Mouse (Mus musculus) limb, embryonic 13.5 days (tissue): ENCODE results near the gene Lrch1. TPM values are rescaled to one million over a fixed set of nuclear protein-coding genes. Genes with fewer than 3 reads are reported as not detected.
A peak's percentile ranks its signal among the peaks of the same experiment; 100 is the strongest.

ENCODE experiments used
- ATAC-seq: fragments of 200-750 bp; cut with Nextera tagmentation; 2 replicates; pipeline ENCODE4 v1.8.0; 2017; ENCODE audit warnings: low read depth, moderate number of reproducible peaks, moderate TSS enrichment; ENCODE audit not compliant: low FRiP score
- H3K27ac ChIP-seq: fragments of 300-500 bp; sonication (generic); 2 replicates; pipeline ENCODE4 v1.5.1; 2015; ENCODE audit warnings: inconsistent platforms, mild to moderate bottlenecking, moderate library complexity
- H3K27me3 ChIP-seq: fragments of 300-500 bp; sonication (generic); 2 replicates; pipeline ENCODE4 v1.6.1; 2015; ENCODE audit warnings: mild to moderate bottlenecking, inconsistent platforms
- H3K36me3 ChIP-seq: fragments of 300-500 bp; sonication (generic); 2 replicates; pipeline ENCODE4 v1.6.1; 2015; ENCODE audit warnings: inconsistent platforms, mild to moderate bottlenecking, moderate library complexity
- H3K4me1 ChIP-seq: fragments of 300-500 bp; sonication (generic); 2 replicates; pipeline ENCODE4 v1.6.1; 2015; ENCODE audit warnings: inconsistent platforms
- H3K4me2 ChIP-seq: fragments of 300-500 bp; sonication (generic); replicated peaks from 2 replicates; pipeline ENCODE4 v1.6.1; 2015; ENCODE audit warnings: inconsistent platforms, mild to moderate bottlenecking, moderate library complexity
- H3K4me3 ChIP-seq: fragments of 300-500 bp; sonication (generic); 2 replicates; pipeline ENCODE4 v1.5.1; 2015; ENCODE audit warnings: moderate library complexity, mild to moderate bottlenecking, inconsistent platforms
- H3K9ac ChIP-seq: fragments of 300-500 bp; sonication (generic); 2 replicates; pipeline ENCODE4 v1.6.1; 2015; ENCODE audit warnings: mild to moderate bottlenecking, inconsistent platforms
- H3K9me3 ChIP-seq: fragments of 300-500 bp; sonication (generic); 2 replicates; pipeline ENCODE4 v1.6.1; 2016; ENCODE audit warnings: inconsistent platforms
- WGBS: fragments of 180-500 bp; shearing (Covaris S2); methylation state at CpG from one replicate; pipeline ENCODE4 v1.1.7; 2015; 5-methylcytosine and 5-hydroxymethylcytosine counted together
- polyA plus RNA-seq: library from polyadenylated mRNA; unstranded; fragments of >200 nt; fragmentation: Nextera tagmentation; extraction: Ambion mirVana; gene quantifications from 2 replicates; pipeline ENCODE4 v1.2.1, GENCODE M21; 2015

The Lrch1 gene
- polyA plus RNA-seq, 1 experiment from 2014 or later, result 14.6 TPM

DNA sequence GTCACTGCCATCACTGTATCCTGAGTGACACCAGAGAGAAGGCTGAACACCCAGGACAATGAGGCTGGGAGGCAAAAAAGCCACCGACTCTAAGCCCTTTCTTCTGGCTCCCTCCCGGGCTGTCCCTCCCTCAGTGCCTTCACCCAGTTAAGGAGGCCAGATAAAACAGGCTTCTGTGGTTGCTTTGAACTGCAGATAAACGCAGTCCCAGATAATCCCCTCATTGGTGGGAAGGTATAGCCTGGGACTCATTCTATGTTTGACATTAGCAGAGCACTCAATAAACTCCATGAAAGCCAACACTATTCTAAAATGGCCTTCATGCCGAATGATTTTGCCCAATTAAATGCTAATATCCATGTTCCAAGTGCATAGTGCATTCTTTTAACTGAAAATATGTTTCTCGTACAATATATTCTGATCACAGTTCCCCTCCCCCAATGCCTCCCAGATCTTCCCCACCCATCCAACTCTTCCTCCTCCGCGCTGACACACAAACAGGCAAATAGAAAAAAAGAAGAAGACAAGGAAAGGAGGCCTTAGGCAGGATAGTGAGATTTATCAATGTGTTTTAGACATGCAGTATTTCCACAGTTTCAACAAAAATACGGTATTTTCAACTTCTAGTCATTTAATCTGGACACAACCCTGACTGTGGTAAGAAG lies 46.8 kb downstream of the Lrch1 start:
- Histone ChIP-seq H3K4me3 (no peak overlapping the region), H3K9ac (no peak overlapping the region), H3K9me3 (no peaks in the 10 kb centered on the region), H3K27me3 (no peaks in the 10 kb centered on the region), H3K4me2 (no peak overlapping the region), H3K36me3 (no peaks in the 10 kb centered on the region), H3K27ac (no peak overlapping the region), H3K4me1 (peaks cover 13% of the 10 kb centered on the region; the same call in 1 of the 2 replicates)
- ATAC-seq, result no peak
- WGBS, result 70% methylated on average over 8 of the region's 8 CpGs

DNA sequence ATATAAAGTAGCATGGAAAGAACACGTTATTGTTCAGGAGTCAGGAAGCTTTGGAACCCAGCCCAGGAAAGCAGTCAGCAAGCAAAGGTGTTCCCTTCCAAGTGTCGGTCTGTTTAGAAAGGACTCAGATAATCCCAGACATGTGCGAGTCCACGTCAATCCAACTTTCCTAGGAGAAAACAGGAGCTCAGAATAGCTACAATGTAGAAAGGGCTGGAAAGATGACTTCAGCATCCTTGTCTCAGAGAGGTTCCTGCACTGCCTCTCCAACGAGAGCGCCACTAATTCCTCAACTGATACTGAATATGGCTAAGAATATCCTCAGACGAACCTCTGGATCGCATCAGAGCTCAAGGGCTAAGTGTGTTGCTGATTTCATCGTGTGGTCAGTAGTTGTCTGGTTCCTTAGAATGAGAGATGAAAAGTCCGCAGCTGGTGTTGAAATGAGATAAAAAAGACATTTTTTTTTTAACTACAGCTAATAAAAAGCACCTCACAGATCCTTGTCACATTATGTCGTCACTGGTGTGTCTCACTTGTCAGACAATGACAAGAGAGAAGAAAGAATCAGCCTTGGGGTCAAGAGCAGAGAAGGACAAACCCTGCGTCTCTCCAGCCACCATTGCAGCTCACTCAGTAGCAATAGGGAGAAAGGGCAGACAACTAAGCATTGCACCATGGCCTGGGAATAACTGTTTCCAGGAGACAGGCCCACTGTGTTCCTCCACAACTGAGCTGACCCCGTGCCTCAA lies 47.5 kb downstream of the Lrch1 start:
- no peak for ATAC-seq
- H3K4me1 ChIP-seq, result peaks cover 13% of the 10 kb centered on the region; the same call in 1 of the 2 replicates
- no peaks in the 10 kb centered on the region for H3K27me3 ChIP-seq
- H3K4me3 ChIP-seq, result no peak overlapping the region
- no peak overlapping the region for H3K4me2 ChIP-seq
- H3K9ac ChIP-seq, result no peak overlapping the region
- WGBS, result 69% methylated on average over 13 of the region's 13 CpGs
- no peak overlapping the region for H3K27ac ChIP-seq
- no peaks in the 10 kb centered on the region for H3K36me3 ChIP-seq
- no peaks in the 10 kb centered on the region for H3K9me3 ChIP-seq

DNA sequence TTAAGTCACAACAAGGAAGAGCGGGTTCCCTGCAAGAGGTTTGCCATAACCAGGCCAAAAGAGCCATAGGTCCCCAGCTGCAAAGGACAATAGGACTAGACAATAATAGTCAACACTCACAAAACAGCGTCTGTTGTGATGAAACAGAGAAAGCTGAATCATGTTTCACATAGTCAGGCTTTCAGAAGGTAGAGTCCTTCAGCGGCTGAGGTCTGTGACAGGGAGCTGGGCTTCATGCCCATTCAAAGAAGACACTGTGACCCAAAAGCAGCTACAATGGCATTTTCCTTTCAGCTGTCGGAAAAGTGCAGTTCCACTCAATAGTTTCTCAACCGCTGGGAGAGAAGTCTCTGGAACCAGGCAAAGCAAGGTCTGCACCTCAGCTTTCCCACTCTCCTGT lies 48.7 kb downstream of the Lrch1 start:
- WGBS, result 92% methylated on average over 5 of the region's 5 CpGs
- H3K4me1 ChIP-seq, result peaks cover 13% of the 10 kb centered on the region; the same call in 1 of the 2 replicates
- no peaks in the 10 kb centered on the region for H3K36me3 ChIP-seq
- H3K4me2 ChIP-seq, result no peak overlapping the region
- no peak overlapping the region for H3K9ac ChIP-seq
- H3K27ac ChIP-seq, result no peak overlapping the region
- ATAC-seq, result no peak
- no peaks in the 10 kb centered on the region for H3K9me3 ChIP-seq
- no peaks in the 10 kb centered on the region for H3K27me3 ChIP-seq
- no peak overlapping the region for H3K4me3 ChIP-seq

DNA sequence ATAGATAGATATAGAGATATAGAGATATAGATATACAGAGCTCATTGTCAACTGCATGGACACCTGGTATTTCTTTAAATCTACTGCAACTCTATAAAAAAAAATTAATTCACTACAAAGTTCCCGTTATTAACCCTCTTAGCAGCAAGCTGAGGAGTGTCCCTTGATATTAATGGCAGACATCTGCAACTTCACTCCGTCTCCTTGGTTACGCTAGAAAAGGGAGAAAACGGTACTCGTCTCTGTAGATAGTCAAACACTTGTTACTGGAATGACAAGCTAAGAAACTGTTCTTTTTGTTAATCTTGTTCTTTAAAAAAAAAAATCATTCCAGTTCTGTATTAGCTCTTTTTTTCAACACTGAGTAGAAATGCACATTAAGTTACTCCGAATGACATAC lies 54.0 kb downstream of the Lrch1 start:
- H3K4me2 ChIP-seq, result no peak overlapping the region
- H3K27ac ChIP-seq, result no peak overlapping the region
- H3K4me1 ChIP-seq, result no peaks in the 10 kb centered on the region
- WGBS, result 66% methylated on average over 6 of the region's 6 CpGs
- no peaks in the 10 kb centered on the region for H3K9me3 ChIP-seq
- H3K9ac ChIP-seq, result no peak overlapping the region
- no peaks in the 10 kb centered on the region for H3K27me3 ChIP-seq
- ATAC-seq, result no peak
- H3K4me3 ChIP-seq, result no peak overlapping the region
- no peaks in the 10 kb centered on the region for H3K36me3 ChIP-seq

DNA sequence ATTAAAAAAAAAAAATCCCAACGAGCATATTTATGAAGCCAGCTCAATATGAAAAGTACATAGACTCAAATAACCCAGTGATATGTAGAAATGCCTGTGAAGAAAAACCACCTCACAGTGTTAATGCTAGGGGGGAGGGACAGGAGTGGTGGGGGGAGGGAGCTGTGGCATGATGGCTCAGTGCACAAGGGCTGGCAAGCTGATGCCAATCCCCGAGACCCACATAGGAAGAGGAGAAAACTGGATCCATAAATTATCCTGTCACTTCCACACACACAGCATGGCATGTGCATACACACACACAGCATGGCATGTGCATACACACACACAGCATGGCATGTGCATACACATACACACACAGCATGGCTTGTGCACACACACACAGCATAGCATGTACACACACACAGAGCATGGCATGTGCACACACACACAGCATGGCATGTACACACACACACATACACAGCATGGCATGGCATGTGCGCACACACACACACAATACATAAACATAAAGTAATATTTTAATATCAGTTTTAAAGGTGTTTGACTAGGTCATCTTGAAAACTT lies 54.5 kb downstream of the Lrch1 start:
- no peak for ATAC-seq
- no peaks in the 10 kb centered on the region for H3K36me3 ChIP-seq
- H3K9ac ChIP-seq, result no peak overlapping the region
- no peak overlapping the region for H3K4me3 ChIP-seq
- no peaks in the 10 kb centered on the region for H3K27me3 ChIP-seq
- H3K9me3 ChIP-seq, result no peaks in the 10 kb centered on the region
- no peak overlapping the region for H3K27ac ChIP-seq
- WGBS, result 79% methylated on average over 3 of the region's 3 CpGs
- H3K4me1 ChIP-seq, result no peaks in the 10 kb centered on the region
- H3K4me2 ChIP-seq, result no peak overlapping the region

DNA sequence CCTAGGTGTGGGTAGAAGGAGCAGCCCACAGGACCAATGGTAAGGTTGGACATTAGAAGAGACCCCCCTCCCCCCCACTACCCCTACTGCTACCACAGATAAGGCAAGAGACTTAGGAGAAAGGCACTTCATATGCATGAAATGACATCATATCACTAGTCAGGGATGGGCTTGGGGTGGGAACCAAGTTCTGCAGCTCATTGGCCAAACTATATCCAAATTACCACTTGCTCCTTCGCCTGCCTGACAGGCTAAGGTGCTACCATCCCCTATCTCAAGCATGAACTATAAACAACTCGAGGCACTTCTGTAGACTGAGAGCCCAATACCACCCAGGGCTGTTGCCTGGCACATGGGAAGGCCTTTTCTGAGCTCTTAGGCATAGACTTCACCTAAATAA lies 58.4 kb downstream of the Lrch1 start:
- 91% methylated on average over 2 of the region's 2 CpGs for WGBS
- Histone ChIP-seq H3K4me1 (peaks cover 26% of the 10 kb centered on the region), H3K27me3 (no peaks in the 10 kb centered on the region), H3K4me2 (no peak overlapping the region), H3K9ac (no peak overlapping the region), H3K4me3 (no peak overlapping the region), H3K9me3 (no peaks in the 10 kb centered on the region), H3K36me3 (no peaks in the 10 kb centered on the region), H3K27ac (no peak overlapping the region)
- ATAC-seq, result no peak

DNA sequence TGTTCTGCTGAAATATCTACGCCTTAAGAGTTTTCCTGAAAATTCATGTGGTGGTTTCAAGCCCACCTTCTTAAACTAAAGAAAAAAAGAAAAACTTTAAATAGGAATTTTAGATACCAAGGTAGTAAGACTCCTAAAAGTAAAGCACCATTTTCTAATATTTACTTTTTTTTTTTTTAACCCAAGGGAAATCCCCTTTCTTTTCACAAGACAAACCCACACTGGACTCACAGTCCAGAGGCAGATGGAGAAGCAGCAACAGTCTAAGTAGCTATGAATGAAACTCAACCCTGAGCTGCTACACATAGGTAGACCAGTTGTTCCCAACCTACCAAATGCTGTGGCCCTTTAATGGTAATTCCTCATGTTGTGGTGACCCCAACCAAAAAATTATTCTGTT lies 59.6 kb downstream of the Lrch1 start:
- H3K9me3 ChIP-seq, result no peaks in the 10 kb centered on the region
- H3K4me3 ChIP-seq, result no peak overlapping the region
- ATAC-seq, result no peak
- H3K27ac ChIP-seq, result no peak overlapping the region
- H3K36me3 ChIP-seq, result no peaks in the 10 kb centered on the region
- no peak overlapping the region for H3K4me2 ChIP-seq
- H3K9ac ChIP-seq, result no peak overlapping the region
- peaks cover 37% of the 10 kb centered on the region for H3K4me1 ChIP-seq
- H3K27me3 ChIP-seq, result no peaks in the 10 kb centered on the region
- WGBS, result 97% methylated on average over 1 of the region's 1 CpGs

DNA sequence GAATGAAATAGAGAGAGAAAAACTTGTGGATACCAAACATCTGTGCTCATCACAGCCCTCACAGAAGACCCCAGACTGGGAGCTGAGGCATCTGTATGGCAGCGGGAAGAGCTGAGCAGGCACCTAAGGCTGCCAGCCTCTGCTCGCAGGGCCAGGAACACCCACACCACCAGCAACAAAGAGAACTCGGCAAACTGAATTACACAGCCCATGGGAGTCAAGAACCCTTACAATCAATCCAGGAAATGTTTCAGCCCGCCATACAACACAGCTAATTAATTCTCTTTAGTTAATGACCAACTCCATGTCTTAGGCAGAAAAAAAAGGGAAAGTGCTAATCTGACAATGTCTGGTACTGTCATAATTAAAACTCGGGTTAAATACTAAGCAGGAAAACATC lies 61.2 kb downstream of the Lrch1 start:
- whole genome bisulfite sequencing, result 51% methylated on average over 5 of the region's 5 CpGs
- H3K4me2 ChIP-seq, result no peak overlapping the region
- peaks cover 51% of the 10 kb centered on the region for H3K4me1 ChIP-seq
- no peak for ATAC-seq
- no peak overlapping the region for H3K9ac ChIP-seq
- H3K9me3 ChIP-seq, result no peaks in the 10 kb centered on the region
- H3K4me3 ChIP-seq, result no peak overlapping the region
- H3K36me3 ChIP-seq, result no peaks in the 10 kb centered on the region
- no peak overlapping the region for H3K27ac ChIP-seq
- no peaks in the 10 kb centered on the region for H3K27me3 ChIP-seq

DNA sequence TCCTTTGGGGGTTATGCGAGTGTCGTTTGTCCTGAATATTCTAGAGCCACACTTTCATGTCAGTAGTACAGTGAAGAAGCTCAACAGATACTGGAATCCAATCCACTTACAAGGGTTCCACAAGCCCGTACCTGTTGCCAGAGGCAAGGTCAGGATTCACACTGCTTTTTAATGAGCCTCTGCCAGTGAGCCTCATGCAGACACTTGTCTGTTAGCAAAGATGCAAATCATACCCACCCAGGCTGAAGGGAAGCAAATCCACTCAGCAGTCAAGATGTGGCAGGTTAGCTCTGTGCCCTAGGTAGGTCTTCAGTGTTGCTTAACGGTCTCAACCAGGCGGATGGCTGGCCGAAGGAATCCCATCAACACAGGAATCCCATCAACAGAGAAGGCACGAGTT lies 62.8 kb downstream of the Lrch1 start:
- WGBS, result 62% methylated on average over 7 of the region's 7 CpGs
- no peak for ATAC-seq
- no peaks in the 10 kb centered on the region for H3K27me3 ChIP-seq
- H3K36me3 ChIP-seq, result no peaks in the 10 kb centered on the region
- H3K9me3 ChIP-seq, result no peaks in the 10 kb centered on the region
- H3K4me2 ChIP-seq, result 0 out of 2 replicates have a peak overlapping the region, but pooled peaks have one; percentile 47
- H3K27ac ChIP-seq, result peak overlapping the region; percentile 28; the same call in 1 of the 2 replicates
- H3K4me1 ChIP-seq, result peaks cover 57% of the 10 kb centered on the region
- H3K4me3 ChIP-seq, result no peak overlapping the region
- no peak overlapping the region for H3K9ac ChIP-seq

DNA sequence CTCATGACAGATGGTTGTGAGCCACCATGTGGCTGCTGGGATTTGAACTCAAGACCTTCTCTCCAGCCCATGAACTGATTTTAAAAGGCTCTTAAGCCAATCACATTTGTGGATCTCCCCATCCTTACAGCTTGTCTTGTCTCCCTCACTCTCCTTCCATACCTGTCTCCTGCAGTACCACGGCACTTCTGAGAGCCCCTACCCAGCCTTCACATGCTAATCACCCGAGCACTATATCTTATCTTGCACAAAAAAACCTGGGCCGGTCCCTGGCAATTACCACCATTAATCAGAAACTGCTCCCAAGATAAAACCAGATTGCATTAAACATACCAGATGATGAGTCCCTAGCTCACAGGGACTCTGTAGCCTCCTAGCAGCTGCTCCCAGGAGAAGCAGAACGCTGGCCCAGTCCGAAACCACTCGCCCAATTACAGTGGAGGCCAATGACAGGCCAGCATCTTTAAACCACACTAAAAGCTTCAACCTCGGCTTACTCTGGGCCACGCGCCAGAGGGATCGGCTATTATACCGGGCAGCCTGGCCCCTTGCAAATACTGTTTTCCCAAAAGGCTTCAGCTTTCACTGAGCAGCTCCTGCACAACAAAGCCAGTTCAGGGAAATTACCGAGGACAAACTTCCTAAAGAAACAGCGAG lies 63.5 kb downstream of the Lrch1 start:
- Histone ChIP-seq H3K4me1 (peaks cover 57% of the 10 kb centered on the region), H3K27ac (no peak overlapping the region; the same call in 1 of the 2 replicates), H3K4me2 (peak overlapping the region; percentile 47), H3K4me3 (no peak overlapping the region), H3K9ac (no peak overlapping the region), H3K9me3 (no peaks in the 10 kb centered on the region), H3K36me3 (no peaks in the 10 kb centered on the region), H3K27me3 (no peaks in the 10 kb centered on the region)
- peak; percentile 77 for ATAC-seq
- WGBS, result 11% methylated on average over 13 of the region's 13 CpGs

DNA sequence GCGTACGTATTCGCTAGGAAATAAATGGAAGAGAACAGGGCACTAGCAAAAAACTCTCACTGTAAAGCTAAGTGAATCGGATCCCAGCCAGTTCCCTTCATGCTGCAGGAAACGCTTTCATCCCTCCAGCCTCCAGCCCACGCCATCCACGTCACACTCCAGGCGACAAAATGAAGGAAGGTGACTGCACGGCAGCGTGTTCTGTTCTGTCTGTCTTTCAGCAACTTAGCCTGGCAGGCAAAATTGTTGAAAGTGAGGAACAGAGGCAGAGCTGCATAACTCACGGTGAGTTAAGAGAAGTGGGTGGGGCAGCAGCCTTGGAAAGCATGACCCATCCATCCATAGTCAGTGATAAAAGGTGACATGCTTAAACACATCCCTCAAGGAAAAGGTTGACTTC lies 64.5 kb downstream of the Lrch1 start:
- 23% methylated on average over 11 of the region's 11 CpGs for WGBS
- no peak for ATAC-seq
- H3K4me1 ChIP-seq, result peaks cover 63% of the 10 kb centered on the region
- H3K36me3 ChIP-seq, result no peaks in the 10 kb centered on the region
- H3K4me3 ChIP-seq, result peak overlapping the region; percentile 12; the same call in 1 of the 2 replicates
- no peak overlapping the region for H3K9ac ChIP-seq
- H3K4me2 ChIP-seq, result peak overlapping the region; percentile 51
- no peaks in the 10 kb centered on the region for H3K27me3 ChIP-seq
- peak overlapping the region; percentile 33; the same call in 1 of the 2 replicates for H3K27ac ChIP-seq
- H3K9me3 ChIP-seq, result no peaks in the 10 kb centered on the region

DNA sequence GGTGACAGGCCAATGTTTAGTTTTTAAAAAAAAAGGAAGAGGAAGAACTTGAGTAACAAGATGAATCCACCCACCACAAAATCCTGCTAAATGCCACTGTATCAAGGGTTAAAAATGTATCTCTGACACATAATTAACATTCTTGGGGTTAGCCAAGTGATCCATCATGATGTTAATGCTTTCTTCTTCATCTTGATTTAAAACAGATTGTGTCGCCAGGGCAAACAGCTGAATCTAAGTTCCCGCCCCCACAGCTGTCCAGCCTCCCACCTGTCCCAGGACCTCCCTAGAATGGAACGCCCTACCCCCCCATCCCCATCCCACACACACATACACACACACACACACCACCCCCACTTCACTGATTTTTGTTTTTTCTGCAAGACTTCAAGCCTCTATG lies 64.9 kb downstream of the Lrch1 start:
- 31% methylated on average over 3 of the region's 3 CpGs for WGBS
- Histone ChIP-seq H3K4me2 (peak overlapping the region; percentile 51), H3K4me1 (peaks cover 68% of the 10 kb centered on the region), H3K27ac (peak overlapping the region; percentile 33; the same call in 1 of the 2 replicates), H3K27me3 (no peaks in the 10 kb centered on the region), H3K9ac (no peak overlapping the region), H3K9me3 (no peaks in the 10 kb centered on the region), H3K36me3 (no peaks in the 10 kb centered on the region), H3K4me3 (peak overlapping the region; percentile 12; the same call in 1 of the 2 replicates)
- ATAC-seq, result peak; percentile 77
